Mouse (Mus musculus) thymus, postnatal 4 days (tissue): Measurements from ENCODE around the gene Cox18.
A peak's percentile ranks its signal among the peaks of the same experiment; 100 is the strongest.
"Not testable (repeated sequence)": the region's sequence is repeated elsewhere in the genome, so short reads cannot be mapped to it uniquely, and the experiment has no call there.

Experiments
- DNase-seq: peaks from one replicate; pipeline ENCODE4 v3.0.0; 2021

The Cox18 gene

GRCm38 (mm10) chr5:90223534-90224381 lies at the start of gene Cox18:
Cox18 (minus strand) TSS chr5:90224001.
- peak; percentile 97 for DNase-seq

GRCm38 (mm10) chr5:90262230-90262629 lies 38.4 kb upstream of the Cox18 start:
- not testable (repeated sequence) for DNase-seq

GRCm38 (mm10) chr5:90257023-90257422 lies 33.2 kb upstream of the Cox18 start:
- no peak for DNase-seq

GRCm38 (mm10) chr5:90247503-90247902 lies 23.7 kb upstream of the Cox18 start:
- no peak for DNase-seq

- no peak for DNase-seq
Observed at GRCm38 (mm10) chr5:90246987-90247386, 23.2 kb upstream of the Cox18 start.

GRCm38 (mm10) chr5:90246567-90246966 lies 22.8 kb upstream of the Cox18 start:
- no peak for DNase-seq

- DNase-seq = no peak
Observed at GRCm38 (mm10) chr5:90245416-90245815, 21.6 kb upstream of the Cox18 start.

- no peak for DNase-seq
Observed at GRCm38 (mm10) chr5:90235217-90235616, 11.4 kb upstream of the Cox18 start.

- no peak for DNase-seq
Observed at GRCm38 (mm10) chr5:90233305-90233704, 9.5 kb upstream of the Cox18 start.

GRCm38 (mm10) chr5:90229760-90230159 lies 6.0 kb upstream of the Cox18 start:
- no peak for DNase-seq

- no peak for DNase-seq
Observed at GRCm38 (mm10) chr5:90226696-90227095, 2.9 kb upstream of the Cox18 start.

GRCm38 (mm10) chr5:90224730-90225129 lies 929 bp upstream of the Cox18 start:
- DNase-seq = no peak

- no peak for DNase-seq
Observed at GRCm38 (mm10) chr5:90222937-90223336, 864 bp downstream of the Cox18 start.

- no peak for DNase-seq
Observed at GRCm38 (mm10) chr5:90217791-90218190, 6.0 kb downstream of the Cox18 start.

GRCm38 (mm10) chr5:90217226-90217625 lies 6.6 kb downstream of the Cox18 start:
- DNase-seq = no peak

GRCm38 (mm10) chr5:90213356-90213755 lies 10.4 kb downstream of the Cox18 start:
- DNase-seq = no peak

GRCm38 (mm10) chr5:90203168-90203567 lies 20.6 kb downstream of the Cox18 start:
- peak; percentile 54 for DNase-seq

- DNase-seq = no peak
Observed at GRCm38 (mm10) chr5:90202447-90203117, 21.2 kb downstream of the Cox18 start.

- DNase-seq = no peak
Observed at GRCm38 (mm10) chr5:90199922-90200632, 23.7 kb downstream of the Cox18 start.

- DNase-seq = peak; percentile 45
Observed at GRCm38 (mm10) chr5:90194831-90195230, 29.0 kb downstream of the Cox18 start.

GRCm38 (mm10) chr5:90182782-90183181 lies 41.0 kb downstream of the Cox18 start:
- DNase-seq = no peak

- no peak for DNase-seq
Observed at GRCm38 (mm10) chr5:90179094-90179493, 44.7 kb downstream of the Cox18 start.

- no peak for DNase-seq
Observed at GRCm38 (mm10) chr5:90178116-90178515, 45.7 kb downstream of the Cox18 start.
